Mouse (Mus musculus): ENCODE measurements around the gene Gmpr2. TPM values are rescaled to one million over a fixed set of nuclear protein-coding genes. Genes with fewer than 3 reads are reported as not detected.

Gmpr2 gene
- polyA plus RNA-seq, 1 experiment from 2014 or later: 58.4 TPM

Other genes with a start within 250 kb of the Gmpr2 start
- 165 and 167 TPM in 2 replicates for gene Dhrs4, start 193.2 kb upstream of the Gmpr2 start, polyA plus RNA-seq (2015; fragmentation: Nextera tagmentation; extraction: Ambion mirVana)
- 1.0 TPM in 2 replicates for gene Carmil3, start 181.3 kb upstream of the Gmpr2 start, polyA plus RNA-seq (2015; fragmentation: Nextera tagmentation; extraction: Ambion mirVana)
- 0.61 TPM in 2 replicates for gene Cpne6, start 161.5 kb upstream of the Gmpr2 start, polyA plus RNA-seq (2015; fragmentation: Nextera tagmentation; extraction: Ambion mirVana)
- not detected in 2 replicates for gene Nrl, start 147.0 kb upstream of the Gmpr2 start, polyA plus RNA-seq (2015; fragmentation: Nextera tagmentation; extraction: Ambion mirVana)
- gene Pck2, start 131.7 kb upstream of the Gmpr2 start, polyA plus RNA-seq (2015; fragmentation: Nextera tagmentation; extraction: Ambion mirVana): 46.2 and 51.8 TPM in 2 replicates
- 102 and 104 TPM in 2 replicates for gene Dcaf11, start 111.9 kb upstream of the Gmpr2 start, polyA plus RNA-seq (2015; fragmentation: Nextera tagmentation; extraction: Ambion mirVana)
- 2.0 and 2.2 TPM in 2 replicates for gene A730061H03Rik, start 111.5 kb upstream of the Gmpr2 start, polyA plus RNA-seq (2015; fragmentation: Nextera tagmentation; extraction: Ambion mirVana)
- gene Fitm1, start 96.3 kb upstream of the Gmpr2 start, polyA plus RNA-seq (2015; fragmentation: Nextera tagmentation; extraction: Ambion mirVana): 0.18 and 0.28 TPM in 2 replicates
- 217 and 224 TPM in 2 replicates for gene Psme1, start 93.8 kb upstream of the Gmpr2 start, polyA plus RNA-seq (2015; fragmentation: Nextera tagmentation; extraction: Ambion mirVana)
- gene Emc9, start 86.6 kb upstream of the Gmpr2 start, polyA plus RNA-seq (2015; fragmentation: Nextera tagmentation; extraction: Ambion mirVana): 14.0 and 15.6 TPM in 2 replicates
- gene Psme2, start 80.8 kb upstream of the Gmpr2 start, polyA plus RNA-seq (2015; fragmentation: Nextera tagmentation; extraction: Ambion mirVana): 347 and 368 TPM in 2 replicates
- 19.0 and 19.8 TPM in 2 replicates for gene Rnf31, start 80.2 kb upstream of the Gmpr2 start, polyA plus RNA-seq (2015; fragmentation: Nextera tagmentation; extraction: Ambion mirVana)
- 11.6 and 12.9 TPM in 2 replicates for gene Irf9, start 68.4 kb upstream of the Gmpr2 start, polyA plus RNA-seq (2015; fragmentation: Nextera tagmentation; extraction: Ambion mirVana)
- gene Rec8, start 53.9 kb upstream of the Gmpr2 start, polyA plus RNA-seq (2015; fragmentation: Nextera tagmentation; extraction: Ambion mirVana): 13.1 and 13.9 TPM in 2 replicates
- gene Ipo4, start 36.0 kb upstream of the Gmpr2 start, polyA plus RNA-seq (2015; fragmentation: Nextera tagmentation; extraction: Ambion mirVana): 65.5 and 71.1 TPM in 2 replicates
- 0.53 and 0.70 TPM in 2 replicates for gene Gm49378, start 34.0 kb upstream of the Gmpr2 start, polyA plus RNA-seq (2015; fragmentation: Nextera tagmentation; extraction: Ambion mirVana)
- gene Tm9sf1, start 28.1 kb upstream of the Gmpr2 start, polyA plus RNA-seq (2015; fragmentation: Nextera tagmentation; extraction: Ambion mirVana): 131 and 133 TPM in 2 replicates
- gene Tssk4, start 21.8 kb upstream of the Gmpr2 start, polyA plus RNA-seq (2015; fragmentation: Nextera tagmentation; extraction: Ambion mirVana): 1.0 and 1.3 TPM in 2 replicates
- gene Mdp1, start 11.4 kb upstream of the Gmpr2 start, polyA plus RNA-seq (2015; fragmentation: Nextera tagmentation; extraction: Ambion mirVana): 65.6 and 70.7 TPM in 2 replicates
- 464 and 495 TPM in 2 replicates for gene Nedd8, start 183 bp downstream of the Gmpr2 start, polyA plus RNA-seq (2015; fragmentation: Nextera tagmentation; extraction: Ambion mirVana)
- gene Tinf2, start 9.9 kb downstream of the Gmpr2 start, polyA plus RNA-seq (2015; fragmentation: Nextera tagmentation; extraction: Ambion mirVana): 32.6 and 37.1 TPM in 2 replicates
- 0.75 and 1.4 TPM in 2 replicates for gene Tgm1, start 42.0 kb downstream of the Gmpr2 start, polyA plus RNA-seq (2015; fragmentation: Nextera tagmentation; extraction: Ambion mirVana)
- 36.9 and 37.5 TPM in 2 replicates for gene Rabggta, start 50.3 kb downstream of the Gmpr2 start, polyA plus RNA-seq (2015; fragmentation: Nextera tagmentation; extraction: Ambion mirVana)
- 151 and 173 TPM in 2 replicates for gene Dhrs1, start 73.7 kb downstream of the Gmpr2 start, polyA plus RNA-seq (2015; fragmentation: Nextera tagmentation; extraction: Ambion mirVana)
- gene Nop9, start 73.8 kb downstream of the Gmpr2 start, polyA plus RNA-seq (2015; fragmentation: Nextera tagmentation; extraction: Ambion mirVana): 28.3 and 33.6 TPM in 2 replicates
- gene Cideb, start 86.5 kb downstream of the Gmpr2 start, polyA plus RNA-seq (2015; fragmentation: Nextera tagmentation; extraction: Ambion mirVana): 118 and 152 TPM in 2 replicates
- 0.35 and 0.82 TPM in 2 replicates for gene Ltb4r2, start 89.5 kb downstream of the Gmpr2 start, polyA plus RNA-seq (2015; fragmentation: Nextera tagmentation; extraction: Ambion mirVana)
- 1.0 and 1.1 TPM in 2 replicates for gene Ltb4r1, start 94.0 kb downstream of the Gmpr2 start, polyA plus RNA-seq (2015; fragmentation: Nextera tagmentation; extraction: Ambion mirVana)
- 6.5 and 6.6 TPM in 2 replicates for gene Adcy4, start 112.2 kb downstream of the Gmpr2 start, polyA plus RNA-seq (2015; fragmentation: Nextera tagmentation; extraction: Ambion mirVana)
- gene Ripk3, start 116.9 kb downstream of the Gmpr2 start, polyA plus RNA-seq (2015; fragmentation: Nextera tagmentation; extraction: Ambion mirVana): 51.2 and 55.8 TPM in 2 replicates
- 21.1 and 21.2 TPM in 2 replicates for gene Nfatc4, start 151.2 kb downstream of the Gmpr2 start, polyA plus RNA-seq (2015; fragmentation: Nextera tagmentation; extraction: Ambion mirVana)
- gene Nynrin, start 182.1 kb downstream of the Gmpr2 start, polyA plus RNA-seq (2015; fragmentation: Nextera tagmentation; extraction: Ambion mirVana): 12.6 and 13.6 TPM in 2 replicates
- gene Cbln3, start 212.5 kb downstream of the Gmpr2 start, polyA plus RNA-seq (2015; fragmentation: Nextera tagmentation; extraction: Ambion mirVana): 0.17 and 0.27 TPM in 2 replicates
- 12.5 and 13.6 TPM in 2 replicates for gene Khnyn, start 213.0 kb downstream of the Gmpr2 start, polyA plus RNA-seq (2015; fragmentation: Nextera tagmentation; extraction: Ambion mirVana)
- gene Sdr39u1, start 228.4 kb downstream of the Gmpr2 start, polyA plus RNA-seq (2015; fragmentation: Nextera tagmentation; extraction: Ambion mirVana): 85.2 and 89.2 TPM in 2 replicates